Mouse (Mus musculus): ENCODE measurements around the gene Nyx. TPM values are rescaled to one million over a fixed set of nuclear protein-coding genes. Genes with fewer than 3 reads are reported as not detected.

Gene Nyx
- total and polyA plus RNA-seq, 3 experiments: 0.11 to 0.31 TPM; not detected in 1

DNA sequence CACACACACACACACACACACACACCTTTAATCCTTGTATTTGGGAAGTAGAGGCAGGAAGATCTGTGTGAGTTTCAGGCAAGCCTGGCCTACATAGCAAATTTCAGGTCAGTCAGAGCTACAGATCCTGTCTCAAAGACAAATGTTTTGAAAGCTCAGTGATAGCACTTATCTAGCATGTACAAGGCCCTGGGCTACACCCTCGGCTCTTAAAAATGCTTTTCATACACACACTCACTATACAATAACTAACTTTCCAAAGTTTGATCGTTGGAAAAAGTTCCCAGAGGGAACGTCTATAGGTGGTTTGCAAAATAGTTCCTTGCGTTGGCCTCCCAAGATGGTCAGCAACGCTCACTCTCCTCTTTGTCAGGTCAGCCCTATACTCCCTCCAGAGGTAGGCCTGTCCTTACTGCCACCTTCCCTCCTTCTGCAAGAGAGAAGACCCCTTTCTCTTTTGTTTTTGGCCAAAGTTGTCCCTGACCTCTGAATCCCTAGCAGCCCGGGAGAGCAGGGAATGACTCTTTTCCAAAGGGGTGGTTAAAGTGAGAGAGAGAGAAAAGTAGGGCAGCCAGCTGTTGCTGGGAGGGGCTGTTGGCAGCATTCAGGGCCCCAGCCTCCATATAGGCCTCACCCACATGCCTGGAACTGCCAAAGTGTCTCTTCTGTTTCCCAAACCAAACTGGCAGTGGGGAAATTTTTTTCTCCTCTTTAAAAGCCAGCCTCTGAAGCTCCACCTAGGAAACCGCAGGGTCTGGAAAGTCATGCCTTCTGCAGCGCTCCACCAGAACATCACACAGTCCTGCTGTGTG, 29.2 kb downstream of the Nyx start (continued):
- TF ChIP-seq RCOR1 (IDR thresholded peaks at IDR 0.05; ENCODE audit: low read depth, low read length) (peak; percentile 49), ETS1 (IDR thresholded peaks at IDR 0.05; ENCODE audit: low read depth, low read length) (peak; percentile 67; the same call in 1 of the 2 replicates), ZMIZ1 (IDR thresholded peaks at IDR 0.05; ENCODE audit: low read depth, low read length) (0 out of 2 replicates have a peak, but pooled peaks have one; percentile 41), POLR2AphosphoS5 (IDR thresholded peaks at IDR 0.05; ENCODE audit: borderline replicate concordance, low read depth, low read length) (no peak), EP300 (IDR thresholded peaks at IDR 0.05; ENCODE audit: low read depth in 1 of 2, low read length in 2 of 2) (peak; percentile 83 to 84), CTCF (IDR thresholded peaks at IDR 0.05 in 2 of 3, conservative IDR thresholded peaks at IDR 0.05 in 1 of 3; ENCODE audit: control insufficient read depth in 1 of 3, insufficient read depth in 1 of 3, low read depth in 2 of 3, low read length in 3 of 3, poor library complexity in 1 of 3, severe bottlenecking in 1 of 3) (no peak), ZKSCAN1 (IDR thresholded peaks at IDR 0.05; ENCODE audit: low read depth, low read length) (no peak), MEF2A (IDR thresholded peaks at IDR 0.05; ENCODE audit: extremely low read depth, insufficient replicate concordance, low read depth, low read length, poor library complexity, severe bottlenecking) (no peak), TAL1 (IDR thresholded peaks at IDR 0.05; ENCODE audit: low read length) (peak; percentile 26), SMC3 (IDR thresholded peaks at IDR 0.05; ENCODE audit: low read depth, low read length) (peak; percentile 2; the same call in 1 of the 2 replicates)

DNA sequence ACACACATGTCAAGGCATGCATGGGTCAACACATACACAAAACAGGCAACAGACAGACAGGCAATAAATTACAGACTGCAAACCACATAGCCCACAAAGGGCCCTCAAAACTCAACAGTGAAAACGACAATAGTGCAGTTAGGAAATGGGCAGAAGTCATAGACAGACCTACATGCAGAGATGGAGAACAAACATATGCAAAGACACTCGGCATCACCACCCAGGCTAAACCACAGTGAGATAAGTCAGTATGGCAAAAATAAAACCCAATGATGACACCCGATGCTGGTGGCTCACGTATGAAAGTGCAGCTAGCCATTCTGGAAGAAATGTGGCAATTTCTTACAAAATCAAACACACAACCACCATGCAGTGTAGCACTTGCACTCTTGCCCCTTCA, 34.4 kb downstream of the Nyx start:
- H3K36me3 ChIP-seq (ENCODE audit: control insufficient read depth in 1 of 2, insufficient read depth in 2 of 2, low read length in 2 of 2): peaks cover 0 to 27% of the 10 kb centered on the region in 2 experiments; a peak in 2 of 4 replicates
- no peak overlapping the region for H3K9ac ChIP-seq (ENCODE audit: control insufficient read depth, low read depth, low read length, poor library complexity, severe bottlenecking)
- H3K79me2 ChIP-seq (ENCODE audit: control insufficient read depth, insufficient read depth, low read length, poor library complexity): no peaks in the 10 kb centered on the region
- no peaks in the 10 kb centered on the region for H3K27me3 ChIP-seq (ENCODE audit: control insufficient read depth in 1 of 2, insufficient read depth in 2 of 2, low read length in 2 of 2)
- peaks cover 29 to 39% of the 10 kb centered on the region in 2 experiments for H3K4me1 ChIP-seq (ENCODE audit: control insufficient read depth in 1 of 2, insufficient read depth in 2 of 2, low read length in 2 of 2)
- DNase-seq (ENCODE audit: low read depth, low spot score): peak; percentile 56
- H3K9me3 ChIP-seq (replicated peaks; ENCODE audit: insufficient read depth, low read length): no peaks in the 10 kb centered on the region
- no peak overlapping the region for H3K4me3 ChIP-seq (ENCODE audit: control insufficient read depth in 1 of 2, insufficient read depth in 1 of 2, low read depth in 2 of 2, low read length in 2 of 2)
- H3K27ac ChIP-seq (ENCODE audit: control insufficient read depth, low read depth, low read length): no peak overlapping the region; the same call in 1 of the 2 replicates
- TF ChIP-seq GATA1 (IDR thresholded peaks at IDR 0.05; ENCODE audit: low read depth, low read length) (peak; percentile 48; the same call in 1 of the 2 replicates), RAD21 (IDR thresholded peaks at IDR 0.05; ENCODE audit: low read depth, low read length) (no peak), JUND (IDR thresholded peaks at IDR 0.05; ENCODE audit: low read depth, low read length) (no peak), TCF12 (IDR thresholded peaks at IDR 0.05; ENCODE audit: low read depth, low read length) (no peak), POLR2AphosphoS5 (IDR thresholded peaks at IDR 0.05; ENCODE audit: borderline replicate concordance, low read depth, low read length) (no peak), MAZ (IDR thresholded peaks at IDR 0.05; ENCODE audit: low read depth, low read length) (no peak), EP300 (IDR thresholded peaks at IDR 0.05; ENCODE audit: low read depth in 1 of 2, low read length in 2 of 2) (peak; percentile 9 to 43; a peak in 1 of 4 replicates), ETS1 (IDR thresholded peaks at IDR 0.05; ENCODE audit: low read depth, low read length) (peak; percentile 55), CHD1 (IDR thresholded peaks at IDR 0.05; ENCODE audit: low read depth, low read length) (no peak), ZNF384 (IDR thresholded peaks at IDR 0.05; ENCODE audit: low read depth, low read length) (no peak), MYC (IDR thresholded peaks at IDR 0.05; ENCODE audit: low read depth, low read length) (no peak), ZMIZ1 (IDR thresholded peaks at IDR 0.05; ENCODE audit: low read depth, low read length) (no peak), UBTF (IDR thresholded peaks at IDR 0.05; ENCODE audit: borderline replicate concordance, insufficient read depth, low read depth, low read length) (no peak), MAX (IDR thresholded peaks at IDR 0.05; ENCODE audit: low read length) (no peak), NELFE (IDR thresholded peaks at IDR 0.05; ENCODE audit: low read depth, low read length) (no peak), SIN3A (IDR thresholded peaks at IDR 0.05; ENCODE audit: low read length) (0 out of 2 replicates have a peak, but pooled peaks have one; percentile 35), MEF2A (IDR thresholded peaks at IDR 0.05; ENCODE audit: extremely low read depth, insufficient replicate concordance, low read depth, low read length, poor library complexity, severe bottlenecking) (no peak), TAL1 (IDR thresholded peaks at IDR 0.05; ENCODE audit: low read length) (no peak), GABPA (IDR thresholded peaks at IDR 0.05; ENCODE audit: low read depth, low read length) (no peak), E2F4 (IDR thresholded peaks at IDR 0.05; ENCODE audit: borderline replicate concordance, low read depth, low read length) (no peak), POLR2AphosphoS2 (IDR thresholded peaks at IDR 0.05; ENCODE audit: low read length) (no peak), NRF1 (IDR thresholded peaks at IDR 0.05; ENCODE audit: insufficient read depth, low read depth, low read length, poor library complexity, severe bottlenecking) (no peak), MXI1 (IDR thresholded peaks at IDR 0.05; ENCODE audit: low read depth, low read length) (no peak), HCFC1 (IDR thresholded peaks at IDR 0.05; ENCODE audit: low read depth, low read length) (no peak), TBP (IDR thresholded peaks at IDR 0.05; ENCODE audit: low read depth, low read length) (no peak), RCOR1 (IDR thresholded peaks at IDR 0.05; ENCODE audit: low read depth, low read length) (no peak), POLR2A (IDR thresholded peaks at IDR 0.05; ENCODE audit: control insufficient read depth in 1 of 2, insufficient read depth in 1 of 2, low read depth in 1 of 2, low read length in 2 of 2, poor library complexity in 1 of 2) (no peak), MAFK (IDR thresholded peaks at IDR 0.05; ENCODE audit: borderline replicate concordance, low read depth, low read length) (no peak), CHD2 (IDR thresholded peaks at IDR 0.05; ENCODE audit: low read length) (no peak)
